Mouse (Mus musculus): ENCODE measurements around the gene Mrgbp.

Gene Mrgbp

GRCm38 (mm10) chr2:180589123-180589831 is 8.2 kb downstream of the Mrgbp start, which contains the start of gene Ogfr:
TSS of gene Ogfr (plus strand) at chr2:180589245.
- peak; percentile 63 for DNase-seq (ENCODE audit: low spot score)

- DNase-seq (ENCODE audit: low spot score) = no peak
Measured at GRCm38 (mm10) chr2:180597490-180597889, 16.4 kb downstream of the Mrgbp start, which contains the start of gene Col9a3. TSS of gene Col9a3 (plus strand) at chr2:180597790.

GRCm38 (mm10) chr2:180598157-180598705 is 17.1 kb downstream of the Mrgbp start:
- DNase-seq (ENCODE audit: low spot score) = no peak

GRCm38 (mm10) chr2:180600569-180601021 is 19.5 kb downstream of the Mrgbp start:
- DNase-seq (ENCODE audit: low spot score) = no peak

GRCm38 (mm10) chr2:180604781-180605180 is 23.7 kb downstream of the Mrgbp start:
- no peak for DNase-seq (ENCODE audit: low spot score)

- DNase-seq (ENCODE audit: low spot score) = no peak
Measured at GRCm38 (mm10) chr2:180610283-180610682, 29.2 kb downstream of the Mrgbp start.

- no peak for DNase-seq (ENCODE audit: low spot score)
Measured at GRCm38 (mm10) chr2:180611882-180612281, 30.8 kb downstream of the Mrgbp start.

All from ovary, adult 18-20 months (tissue).